Mouse (Mus musculus) CD4-positive helper T cell, adult 2 months (primary cell): Measurements from ENCODE around the gene Gpc6.

Experiments used
- DNase-seq: peaks from one replicate; pipeline ENCODE4 v3.0.0-alpha.2; 2012; ENCODE audit warnings: low read depth, missing footprints, low spot score

The Gpc6 gene

GRCm38 (mm10) chr14:116947939-116948591, 22.9 kb downstream of the Gpc6 start:
- DNase-seq = no peak

GRCm38 (mm10) chr14:116957154-116957553, 32.0 kb downstream of the Gpc6 start:
- DNase-seq = no peak

- no peak for DNase-seq
These were observed 39.7 kb downstream of the Gpc6 start for GRCm38 (mm10) chr14:116964837-116965236.

- DNase-seq = no peak
These were observed 49.6 kb downstream of the Gpc6 start for GRCm38 (mm10) chr14:116974708-116975107.

GRCm38 (mm10) chr14:116975224-116975623, 50.1 kb downstream of the Gpc6 start:
- DNase-seq = no peak

- DNase-seq = no peak
These were observed 52.1 kb downstream of the Gpc6 start for GRCm38 (mm10) chr14:116977259-116977658.

GRCm38 (mm10) chr14:116979714-116980382, 54.7 kb downstream of the Gpc6 start:
- no peak for DNase-seq

- DNase-seq = no peak
These were observed 56.6 kb downstream of the Gpc6 start for GRCm38 (mm10) chr14:116981711-116982110.

GRCm38 (mm10) chr14:116987341-116987740, 62.2 kb downstream of the Gpc6 start:
- DNase-seq = no peak

GRCm38 (mm10) chr14:117000376-117000775, 75.3 kb downstream of the Gpc6 start:
- no peak for DNase-seq

GRCm38 (mm10) chr14:117002313-117002712, 77.2 kb downstream of the Gpc6 start:
- DNase-seq = no peak

GRCm38 (mm10) chr14:117008781-117009180, 83.7 kb downstream of the Gpc6 start:
- DNase-seq = no peak

- DNase-seq = no peak
These were observed 87.9 kb downstream of the Gpc6 start for GRCm38 (mm10) chr14:117012969-117013368.

- no peak for DNase-seq
These were observed 88.5 kb downstream of the Gpc6 start for GRCm38 (mm10) chr14:117013554-117014117.

- no peak for DNase-seq
These were observed 90.3 kb downstream of the Gpc6 start for GRCm38 (mm10) chr14:117015333-117015922.

GRCm38 (mm10) chr14:117022180-117022799, 97.2 kb downstream of the Gpc6 start:
- DNase-seq = no peak

- no peak for DNase-seq
These were observed 109.0 kb downstream of the Gpc6 start for GRCm38 (mm10) chr14:117034146-117034545.

- DNase-seq = no peak
These were observed 115.9 kb downstream of the Gpc6 start for GRCm38 (mm10) chr14:117041017-117041416.

- DNase-seq = no peak
These were observed 123.8 kb downstream of the Gpc6 start for GRCm38 (mm10) chr14:117048951-117049350.

- DNase-seq = no peak
These were observed 125.8 kb downstream of the Gpc6 start for GRCm38 (mm10) chr14:117050877-117051276.

GRCm38 (mm10) chr14:117053361-117053760, 128.2 kb downstream of the Gpc6 start:
- DNase-seq = no peak

GRCm38 (mm10) chr14:117055134-117055533, 130.0 kb downstream of the Gpc6 start:
- DNase-seq = no peak
